Mouse (Mus musculus) mouse embryonic stem cell (cell line): ENCODE measurements around the gene Lpin2.

Experiments
- in situ Hi-C, 2 experiments: fragments of 300-500 bp; cut with MboI; formaldehyde crosslinking; loops; 1 replicate in 1 of 2; 3 replicates in 1 of 2; pipeline ENCODE4 v1.14.3; 2019 to 2020; ENCODE audit warnings: low sequenced_read_pairs in 2 of 2, low pct_unique_long_range_greater_than_20kb in 1 of 2, mixed read lengths in 1 of 2; ENCODE audit not compliant: unreplicated experiment in 1 of 2

Lpin2 gene

GRCm38 (mm10) chr17:71250819-71251600 is 68.7 kb downstream of the Lpin2 start:
- in situ Hi-C loops = no loop called here

- in situ Hi-C loops = no loop called here
Measured at GRCm38 (mm10) chr17:71251601-71252001, 69.2 kb downstream of the Lpin2 start.

- in situ Hi-C loops = no loop called here
Measured at GRCm38 (mm10) chr17:71252101-71252500, 69.7 kb downstream of the Lpin2 start.

- in situ Hi-C loops = no loop called here
Measured at GRCm38 (mm10) chr17:71253391-71253790, 71.0 kb downstream of the Lpin2 start.

GRCm38 (mm10) chr17:71254106-71254505 is 71.7 kb downstream of the Lpin2 start:
- in situ Hi-C loops = no loop called here

- in situ Hi-C loops = no loop called here
Measured at GRCm38 (mm10) chr17:71254736-71255135, 72.4 kb downstream of the Lpin2 start.

- in situ Hi-C loops = no loop called here
Measured at GRCm38 (mm10) chr17:71256068-71256615, 73.8 kb downstream of the Lpin2 start.

GRCm38 (mm10) chr17:71256806-71257536 is 74.6 kb downstream of the Lpin2 start:
- in situ Hi-C loops = no loop called here

- in situ Hi-C loops = no loop called here
Measured at GRCm38 (mm10) chr17:71259727-71260126, 77.4 kb downstream of the Lpin2 start.

- in situ Hi-C loops = no loop called here
Measured at GRCm38 (mm10) chr17:71260658-71261057, 78.3 kb downstream of the Lpin2 start.

- in situ Hi-C loops = no loop called here
Measured at GRCm38 (mm10) chr17:71263136-71263535, 80.8 kb downstream of the Lpin2 start.

GRCm38 (mm10) chr17:71264739-71265138 is 82.4 kb downstream of the Lpin2 start:
- in situ Hi-C loops = no loop called here

GRCm38 (mm10) chr17:71265336-71266051 is 83.1 kb downstream of the Lpin2 start:
- in situ Hi-C loops = no loop called here

- in situ Hi-C loops = no loop called here
Measured at GRCm38 (mm10) chr17:71267374-71267773, 85.0 kb downstream of the Lpin2 start.

GRCm38 (mm10) chr17:71268152-71268551 is 85.8 kb downstream of the Lpin2 start:
- in situ Hi-C loops = no loop called here

GRCm38 (mm10) chr17:71268599-71268998 is 86.2 kb downstream of the Lpin2 start:
- in situ Hi-C loops = no loop called here

GRCm38 (mm10) chr17:71273901-71274300 is 91.5 kb downstream of the Lpin2 start:
- in situ Hi-C loops = no loop called here

GRCm38 (mm10) chr17:71276771-71277170 is 94.4 kb downstream of the Lpin2 start:
- in situ Hi-C loops = no loop called here
